Mouse (Mus musculus) right cerebral cortex, adult 18-20 months (tissue): Measurements from ENCODE around the gene Nanp.

Experiments used
- DNase-seq: peaks from one replicate; pipeline ENCODE4 v3.0.0; 2022; ENCODE audit warnings: mixed read lengths

Nanp gene

DNA sequence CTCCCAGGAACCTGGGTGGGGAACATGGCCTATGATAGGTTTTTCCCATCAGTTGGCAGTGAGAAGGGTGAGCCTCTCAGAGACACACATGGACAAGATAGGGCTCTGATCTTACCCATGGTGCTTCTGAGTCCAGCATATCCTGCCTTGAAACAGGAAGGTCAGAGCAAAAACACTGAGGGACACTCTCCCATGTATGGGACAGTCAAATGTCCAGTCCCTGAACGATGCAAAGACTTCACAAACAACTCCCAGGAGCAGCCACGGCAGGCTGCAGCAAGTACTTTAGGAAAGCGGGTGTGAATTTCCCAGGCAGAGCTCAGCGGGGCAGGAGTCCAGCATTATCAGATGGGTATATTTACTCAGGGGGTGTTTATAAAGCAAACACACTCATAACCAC, 43.9 kb downstream of the Nanp start:
- no peak for DNase-seq

- DNase-seq, result no peak
These were observed 48.1 kb downstream of the Nanp start for GRCm38 (mm10) chr2:150991050-150991449.

DNA sequence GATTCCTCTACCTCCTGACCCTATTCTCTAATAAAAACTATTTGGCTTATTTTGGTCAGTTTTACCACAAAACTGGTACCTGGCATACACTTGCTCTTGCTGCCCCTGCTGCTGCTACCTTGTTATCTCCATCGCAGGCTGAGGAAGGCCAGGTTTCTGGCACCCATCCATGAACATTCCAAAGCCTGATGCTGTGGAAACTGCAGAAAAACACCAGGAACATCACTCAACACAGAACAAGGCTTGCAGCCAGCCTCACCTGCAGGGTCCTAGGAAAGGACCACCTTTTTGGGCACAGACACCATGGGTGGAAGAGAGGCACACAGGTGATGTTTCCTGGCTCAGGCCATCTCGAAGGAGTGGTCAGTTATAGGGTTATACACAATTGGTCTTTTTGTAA, 48.7 kb downstream of the Nanp start:
- no peak for DNase-seq

DNA sequence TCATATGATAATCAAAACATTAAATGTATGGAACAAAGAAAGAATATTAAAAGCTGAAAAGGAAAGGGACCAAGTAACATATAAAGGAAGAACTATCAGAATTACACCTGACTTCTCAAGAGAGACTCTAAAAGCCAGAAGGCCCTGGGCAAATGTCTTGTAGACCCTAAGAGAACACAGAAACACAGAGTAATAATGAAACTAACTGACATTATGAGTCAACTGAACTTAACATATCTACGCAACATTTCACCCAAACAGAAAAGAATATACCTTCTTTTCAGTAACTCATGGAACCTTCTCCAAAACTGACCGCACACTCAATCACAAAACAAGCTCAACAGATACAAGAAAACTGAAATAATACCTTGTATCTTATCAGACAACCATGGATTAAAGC, 53.8 kb downstream of the Nanp start:
- no peak for DNase-seq

GRCm38 (mm10) chr2:150982051-150982450, 57.1 kb downstream of the Nanp start:
- no peak for DNase-seq

- no peak for DNase-seq
These were observed 57.7 kb downstream of the Nanp start for GRCm38 (mm10) chr2:150981524-150981923.

- DNase-seq, result no peak
These were observed 59.2 kb downstream of the Nanp start for GRCm38 (mm10) chr2:150979861-150980620.
